Mouse (Mus musculus) small intestine, adult 2 months (tissue): Measurements from ENCODE around the gene Ugt1a6b.

Experiments used
- CTCF ChIP-seq: fragments of 200-500 bp; IDR thresholded peaks from 2 replicates; pipeline ENCODE4 v1.5.1; 2012; ENCODE audit warnings: low read depth, mild to moderate bottlenecking, control low read depth, inconsistent platforms, low read length, moderate library complexity, mixed read lengths; ENCODE audit not compliant: insufficient replicate concordance, insufficient read length; ENCODE audit errors: extremely low read depth
- POLR2A ChIP-seq: fragments of 200-500 bp; IDR thresholded peaks from 2 replicates; pipeline ENCODE4 v1.6.1; 2012; ENCODE audit warnings: low read depth, mild to moderate bottlenecking, control low read depth, inconsistent platforms, low read length, moderate library complexity

DNA sequence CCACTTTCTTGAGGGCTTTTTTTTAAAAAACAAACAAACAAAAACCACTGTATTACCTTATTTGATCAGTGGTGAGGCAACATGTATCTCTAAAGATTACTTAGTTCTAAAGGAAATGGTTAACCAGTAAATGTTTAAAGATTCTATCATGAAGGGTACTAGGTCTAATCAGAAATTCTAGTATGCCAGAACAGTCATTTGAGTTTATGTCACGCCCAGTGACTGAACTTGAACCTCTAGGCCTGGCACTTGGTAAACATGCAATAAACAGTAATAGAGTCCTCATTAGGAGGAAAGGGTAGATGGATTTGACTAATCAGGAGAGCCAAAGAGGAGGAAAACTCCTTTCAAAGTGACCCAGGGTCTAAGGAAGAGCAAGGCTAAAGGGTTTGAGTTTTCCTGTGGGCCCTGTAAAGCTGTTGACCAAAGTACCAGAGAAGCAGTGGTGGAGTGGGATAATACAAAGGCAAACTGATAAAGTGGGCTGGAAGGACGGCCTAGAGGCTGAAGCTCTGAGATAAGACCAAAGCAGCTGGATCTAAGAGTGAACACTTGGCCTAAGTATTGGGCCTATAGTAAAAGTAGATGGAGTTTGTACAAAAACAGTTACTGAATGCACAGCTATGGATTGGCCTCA, 103.9 kb downstream of the Ugt1a6b start:
- no peak for TF ChIP-seq CTCF
- no peak for TF ChIP-seq POLR2A
